10 mouse cellular contexts compared by ENCODE assay signal in the genomic region with DNA sequence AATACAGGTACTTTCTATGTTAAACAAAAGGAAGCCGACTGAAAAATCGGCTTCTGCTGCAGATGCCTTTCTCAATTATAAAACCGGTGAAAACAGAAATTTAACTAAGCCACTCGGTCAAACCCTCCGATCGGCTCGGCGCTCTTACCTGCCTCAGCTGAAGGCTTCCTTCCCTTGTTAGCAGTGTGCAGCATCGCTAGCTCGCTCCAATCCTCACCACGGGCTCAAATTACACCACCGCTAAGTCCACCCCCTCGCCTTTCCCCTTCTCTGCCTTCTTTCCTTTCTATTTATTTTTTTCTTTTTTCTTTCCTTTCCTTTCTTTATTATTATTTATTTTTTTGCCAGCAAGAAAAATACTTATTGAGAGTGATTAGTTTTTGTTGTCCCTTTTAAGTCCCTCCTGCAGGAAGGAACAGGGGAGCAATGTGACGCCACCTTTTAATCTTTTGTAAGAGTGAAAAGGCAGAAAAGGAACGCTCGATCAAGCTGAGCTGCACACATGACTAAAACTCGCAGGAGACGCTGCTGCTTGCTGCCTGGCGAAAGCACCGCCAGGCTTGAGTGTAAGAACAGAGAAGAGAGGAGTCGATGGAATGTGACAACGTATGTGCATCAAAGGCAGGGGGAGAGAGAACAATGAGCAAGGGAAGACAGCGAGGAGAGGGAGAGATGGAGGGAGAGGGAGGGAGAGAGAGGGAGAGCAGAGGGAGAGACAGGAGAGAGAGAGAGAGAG.
DNase-seq lines count a peak whose midpoint lies in the region; ATAC-seq and TF ChIP-seq lines count a peak whose summit lies in the region.
"Had no signal": no experiment of that assay in that cellular context is flagged by ENCODE, and none has a peak within 500 bp of the region (broad histone marks: within the 10 kb centered on the region; RNA-seq: fewer than 3 reads in every experiment).

No protein-coding gene starts in this region.

- no peaks in the 10 kb centered on the region for H3K36me3 ChIP-seq in lung, embryonic 15.5 days
- H3K36me3 ChIP-seq in heart, embryonic 16.5 days (ENCODE audit: control insufficient read depth, insufficient read depth) = no peaks in the 10 kb centered on the region
- no peaks in the 10 kb centered on the region for H3K36me3 ChIP-seq in liver, postnatal 0 days (replicated peaks; ENCODE audit: insufficient read depth, low read length)
- no peaks in the 10 kb centered on the region for H3K36me3 ChIP-seq in stomach, embryonic 15.5 days
- H3K36me3 ChIP-seq: G1E had no signal

- no peaks in the 10 kb centered on the region for H3K4me1 ChIP-seq in lung, embryonic 15.5 days
- H3K4me1 ChIP-seq in heart, embryonic 16.5 days (ENCODE audit: control insufficient read depth, insufficient read depth, low read length) = peaks cover 2% of the 10 kb centered on the region; the same call in 1 of the 2 replicates
- H3K4me1 ChIP-seq in liver, postnatal 0 days (ENCODE audit: insufficient read depth) = no peaks in the 10 kb centered on the region
- no peaks in the 10 kb centered on the region for H3K4me1 ChIP-seq in stomach, embryonic 15.5 days

- H3K9me3 ChIP-seq in lung, embryonic 15.5 days = no peaks in the 10 kb centered on the region
- no peaks in the 10 kb centered on the region for H3K9me3 ChIP-seq in heart, embryonic 16.5 days (replicated peaks; ENCODE audit: control insufficient read depth, low read length)
- H3K9me3 ChIP-seq in liver, postnatal 0 days (ENCODE audit: low read length) = no peaks in the 10 kb centered on the region
- no peaks in the 10 kb centered on the region for H3K9me3 ChIP-seq in stomach, embryonic 15.5 days

- H3K9ac ChIP-seq in lung, embryonic 15.5 days = no peak overlapping the region; the same call in 1 of the 2 replicates
- peak overlapping the region; percentile 18 for H3K9ac ChIP-seq in heart, embryonic 16.5 days (ENCODE audit: low read length)
- H3K9ac ChIP-seq in liver, postnatal 0 days (replicated peaks) = no peak overlapping the region
- no peak overlapping the region for H3K9ac ChIP-seq in stomach, embryonic 15.5 days

- no peak for TF ChIP-seq EP300 in liver, postnatal 0 days (IDR thresholded peaks at IDR 0.05; ENCODE audit: low read depth)

- ATAC-seq in lung, embryonic 15.5 days (ENCODE audit: borderline replicate concordance, extremely low read depth, low FRiP score, low TSS enrichment) = peak; percentile 78; the same call in 1 of the 2 replicates
- ATAC-seq in heart, embryonic 16.5 days (replicated peaks; ENCODE audit: extremely low read depth, insufficient read depth, low FRiP score) = peak; percentile 88
- no peak for ATAC-seq in liver, postnatal 0 days
- no peak for ATAC-seq in stomach, embryonic 15.5 days (ENCODE audit: insufficient read depth, low FRiP score, low read depth)

- H3K27ac ChIP-seq in lung, embryonic 15.5 days = no peak overlapping the region
- peak overlapping the region; percentile 73 for H3K27ac ChIP-seq in heart, embryonic 16.5 days (ENCODE audit: low read length)
- H3K27ac ChIP-seq in liver, postnatal 0 days (ENCODE audit: low read depth) = no peak overlapping the region
- H3K27ac ChIP-seq in stomach, embryonic 15.5 days = no peak overlapping the region
- H3K27ac ChIP-seq: macrophage had no signal

- H3K4me3 ChIP-seq in lung, embryonic 15.5 days = peak overlapping the region; percentile 39
- H3K4me3 ChIP-seq in heart, embryonic 16.5 days (ENCODE audit: low read length) = peak overlapping the region; percentile 49
- H3K4me3 ChIP-seq in liver, postnatal 0 days (ENCODE audit: low read depth, low read length) = peak overlapping the region; percentile 19
- peak overlapping the region; percentile 38 for H3K4me3 ChIP-seq in stomach, embryonic 15.5 days (replicated peaks)

- no peak for TF ChIP-seq CTCF in liver, postnatal 0 days (IDR thresholded peaks at IDR 0.05; ENCODE audit: low read depth)

- no peak for DNase-seq in lung, postnatal 36 days
- peak; percentile 24 to 58 for DNase-seq in cerebellum, postnatal 4 days (ENCODE audit: low spot score in 2 of 2)
- peak; percentile 47 to 56 for DNase-seq in kidney, postnatal 4 days
- DNase-seq in liver, postnatal 0 days = no peak
- DNase-seq in gastrocnemius, adult 8-10 months (ENCODE audit: low spot score in 2 of 2) = no peak

- peak overlapping the region; percentile 67 for H3K4me2 ChIP-seq in lung, embryonic 15.5 days
- peak overlapping the region; percentile 64 for H3K4me2 ChIP-seq in heart, embryonic 16.5 days (ENCODE audit: low read depth, low read length)
- peak overlapping the region; percentile 63 for H3K4me2 ChIP-seq in liver, postnatal 0 days (ENCODE audit: low read depth, low read length)
- peak overlapping the region; percentile 63 for H3K4me2 ChIP-seq in stomach, embryonic 15.5 days

- H3K27me3 ChIP-seq in lung, embryonic 15.5 days = peaks cover 25% of the 10 kb centered on the region; the same call in 1 of the 2 replicates
- no peaks in the 10 kb centered on the region for H3K27me3 ChIP-seq in heart, embryonic 16.5 days (ENCODE audit: control insufficient read depth, insufficient read depth, low read length)
- H3K27me3 ChIP-seq in liver, postnatal 0 days (ENCODE audit: insufficient read depth, low read length) = 0 out of 2 replicates have a peak, but pooled peaks cover 4% of the 10 kb centered on the region
- 0 out of 2 replicates have a peak, but pooled peaks cover 4% of the 10 kb centered on the region for H3K27me3 ChIP-seq in stomach, embryonic 15.5 days (replicated peaks)

- WGBS in lung, embryonic 15.5 days = under 1% methylated on average over 23 of the region's 23 CpGs
- 1% methylated on average over 23 of the region's 23 CpGs for WGBS in heart, embryonic 16.5 days
- 1% methylated on average over 23 of the region's 23 CpGs for WGBS in liver, postnatal 0 days (ENCODE audit: insufficient replicate concordance)
- under 1% methylated on average over 23 of the region's 23 CpGs for WGBS in stomach, embryonic 15.5 days

Comparison
In these comparisons a context has a peak if more than half of its experiments do, and no peak if none do; other contexts are left out.
1. ATAC-seq: peak in lung, embryonic 15.5 days (single experiment) and heart, embryonic 16.5 days (single experiment); none in liver, postnatal 0 days (single experiment) and stomach, embryonic 15.5 days (single experiment).
2. DNase-seq: peak in cerebellum, postnatal 4 days (2 of 2) and kidney, postnatal 4 days (2 of 2); none in lung, postnatal 36 days (single experiment), liver, postnatal 0 days (single experiment) and gastrocnemius, adult 8-10 months (0 of 2).
3. Peak in every context shown above with its lines, with median percentiles within 50 percentile points of each other: H3K4me2 ChIP-seq and H3K4me3 ChIP-seq.